Mouse (Mus musculus): ENCODE data around the gene Olfr493. TPM values are rescaled to one million over a fixed set of nuclear protein-coding genes. Genes with fewer than 3 reads are reported as not detected.

Olfr493 gene
- total RNA-seq (2023; ENCODE audit: inconsistent age): not detected in 4 replicates

GRCm38 (mm10) chr7:108346879-108347278 lies at the start of gene Olfr493:
Olfr493 (minus strand) TSS chr7:108346979.

GRCm38 (mm10) chr7:108392867-108393266 lies 46.1 kb upstream of the Olfr493 start, which contains the start of gene Olfr495:
Olfr495 (plus strand) TSS chr7:108393167.

GRCm38 (mm10) chr7:108365035-108365434 lies 18.3 kb upstream of the Olfr493 start, which contains the start of gene Olfr494:
Olfr494 (plus strand) TSS chr7:108365335.

GRCm38 (mm10) chr7:108323574-108323973 lies 23.2 kb downstream of the Olfr493 start, which contains the start of gene Olfr492:
Olfr492 (minus strand) TSS chr7:108323674.

GRCm38 (mm10) chr7:108313151-108313550 lies 33.6 kb downstream of the Olfr493 start, which contains the start of gene Olfr491:
Olfr491 (plus strand) TSS chr7:108313451.

Other genes starting within 250 kb of the Olfr493 start
- 0.87 to 1.7 TPM (median 1.3 TPM) in 4 replicates for gene Olfr482, start 249.4 kb downstream of the Olfr493 start, total RNA-seq (2023; ENCODE audit: inconsistent age)
- not detected in 4 replicates for gene Olfr483, start 246.1 kb downstream of the Olfr493 start, total RNA-seq (2023; ENCODE audit: inconsistent age)
- gene Olfr484, start 219.5 kb downstream of the Olfr493 start, total RNA-seq (2023; ENCODE audit: inconsistent age): not detected in 4 replicates
- not detected in 4 replicates for gene Olfr485, start 187.1 kb downstream of the Olfr493 start, total RNA-seq (2023; ENCODE audit: inconsistent age)
- gene Olfr486, start 174.2 kb downstream of the Olfr493 start, total RNA-seq (2023; ENCODE audit: inconsistent age): not detected in 4 replicates
- gene Olfr487, start 132.3 kb downstream of the Olfr493 start, total RNA-seq (2023; ENCODE audit: inconsistent age): not detected in 4 replicates
- gene Olfr488, start 88.6 kb downstream of the Olfr493 start, total RNA-seq (2023; ENCODE audit: inconsistent age): not detected in 4 replicates
- not detected in 4 replicates for gene Olfr490, start 58.0 kb downstream of the Olfr493 start, total RNA-seq (2023; ENCODE audit: inconsistent age)
- gene Olfr491, start 33.5 kb downstream of the Olfr493 start, total RNA-seq (2023; ENCODE audit: inconsistent age): not detected in 4 replicates
- gene Olfr492, start 23.3 kb downstream of the Olfr493 start, total RNA-seq (2023; ENCODE audit: inconsistent age): not detected in 4 replicates
- not detected in 4 replicates for gene Olfr494, start 18.4 kb upstream of the Olfr493 start, total RNA-seq (2023; ENCODE audit: inconsistent age)
- not detected in 4 replicates for gene Olfr495, start 46.2 kb upstream of the Olfr493 start, total RNA-seq (2023; ENCODE audit: inconsistent age)
- gene Olfr497, start 73.4 kb upstream of the Olfr493 start, total RNA-seq (2023; ENCODE audit: inconsistent age): not detected in 4 replicates
- not detected in 4 replicates for gene Olfr498, start 118.3 kb upstream of the Olfr493 start, total RNA-seq (2023; ENCODE audit: inconsistent age)
- gene Olfr502, start 178.1 kb upstream of the Olfr493 start, total RNA-seq (2023; ENCODE audit: inconsistent age): not detected in 4 replicates
- not detected in 4 replicates for gene Olfr503, start 197.5 kb upstream of the Olfr493 start, total RNA-seq (2023; ENCODE audit: inconsistent age)
- not detected in 4 replicates for gene Olfr504, start 218.8 kb upstream of the Olfr493 start, total RNA-seq (2023; ENCODE audit: inconsistent age)

Measured in B cell, adult (primary cell).